Mouse (Mus musculus) megakaryocyte, embryonic 14.5 days (primary cell): ENCODE data around the gene Rnaseh2c.

Experiments used
- FLI1 ChIP-seq: IDR thresholded peaks from 2 replicates; pipeline ENCODE4 v1.6.1; 2012; ENCODE audit warnings: low read length, inconsistent platforms, mixed read lengths
- GATA1 ChIP-seq: IDR thresholded peaks from 3 replicates; pipeline ENCODE4 v1.6.1; 2012; ENCODE audit warnings: mixed read lengths, low read length, inconsistent platforms, borderline replicate concordance

DNA sequence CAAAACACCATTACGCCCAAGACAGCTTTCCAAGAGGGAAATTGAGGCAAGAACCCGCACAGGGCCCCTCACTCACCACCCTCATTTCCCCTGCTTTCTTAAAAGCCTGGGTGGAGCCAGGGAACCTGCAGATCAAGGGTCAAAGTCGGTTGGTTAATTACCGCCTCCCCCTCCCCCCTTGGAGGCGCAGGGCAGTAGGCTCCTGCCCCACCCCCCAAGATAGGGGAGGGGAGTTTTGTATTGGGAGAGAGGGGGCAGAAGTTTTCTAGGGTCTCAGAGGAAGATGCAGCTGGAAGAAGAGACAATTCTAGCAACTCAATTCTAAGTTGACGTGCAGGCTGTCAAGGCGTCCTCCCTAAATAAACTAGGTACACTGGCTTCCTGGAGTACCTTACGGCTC, 42.4 kb upstream of the Rnaseh2c start:
- TF ChIP-seq FLI1 (no peak), GATA1 (no peak)
